10 mouse cellular contexts compared by ENCODE assay signal in the genomic region with DNA sequence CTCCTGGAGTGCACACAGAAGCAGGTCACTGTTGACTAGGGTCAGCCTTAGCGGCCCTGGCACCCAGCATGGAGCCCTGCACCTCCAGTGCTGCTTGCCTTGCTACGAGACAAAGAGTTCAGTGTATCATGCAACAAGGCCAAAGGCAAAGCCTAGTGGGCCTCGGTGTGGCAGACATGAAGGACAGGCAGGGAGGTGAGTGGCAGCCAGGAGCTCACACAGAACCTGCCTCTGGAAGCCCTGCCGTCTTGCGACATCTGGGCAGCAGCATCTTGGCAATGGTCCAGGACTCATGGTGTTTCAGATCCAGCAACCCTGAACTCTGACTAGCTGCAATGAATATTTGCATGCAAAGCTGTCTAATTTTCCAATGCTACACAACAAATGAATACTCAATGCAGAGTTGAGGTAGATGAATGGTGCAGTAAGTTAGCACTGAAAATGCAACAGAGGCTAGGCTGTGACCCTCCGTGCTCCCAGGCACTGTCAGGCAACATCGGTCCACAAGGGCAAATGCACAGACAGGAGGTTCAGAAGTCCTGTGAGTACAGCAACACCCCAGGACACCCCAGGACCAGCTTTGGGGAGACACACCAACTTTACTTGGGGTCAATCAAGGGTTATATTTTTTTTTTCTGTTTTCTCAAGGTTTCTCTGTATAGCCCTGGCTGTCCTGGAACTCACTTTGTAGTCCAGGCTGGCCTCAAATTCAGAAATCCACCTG. TPM values are rescaled to one million over a fixed set of nuclear protein-coding genes. Genes with fewer than 3 reads are reported as not detected.
DNase-seq lines count a peak whose midpoint lies in the region; ATAC-seq and TF ChIP-seq lines count a peak whose summit lies in the region.
"Had no signal": no experiment of that assay in that cellular context is flagged by ENCODE, and none has a peak within 500 bp of the region (broad histone marks: within the 10 kb centered on the region; RNA-seq: fewer than 3 reads in every experiment).

No protein-coding gene starts in this region.

- WGBS in heart, embryonic 11.5 days (ENCODE audit: insufficient replicate concordance) = 66% methylated on average over 7 of the region's 7 CpGs
- WGBS in liver, adult 2 months = 23% methylated on average over 7 of the region's 7 CpGs
- WGBS in stomach, postnatal 0 days = 59% methylated on average over 7 of the region's 7 CpGs

- H3K27ac ChIP-seq in heart, embryonic 11.5 days (ENCODE audit: low read depth, low read length) = no peak overlapping the region
- peak overlapping the region; percentile 68 for H3K27ac ChIP-seq in liver, adult 2 months (replicated peaks; ENCODE audit: insufficient read depth, low read depth, low read length)
- peak overlapping the region; percentile 74 for H3K27ac ChIP-seq in stomach, postnatal 0 days (replicated peaks)

- no peak for TF ChIP-seq EP300 in stomach, postnatal 0 days (optimal IDR thresholded peaks at IDR 0.05)

- no peak for TF ChIP-seq POLR2A in liver, adult 2 months (IDR thresholded peaks at IDR 0.05; ENCODE audit: extremely low read depth, insufficient read depth, low read length)

- no peak overlapping the region for H3K9ac ChIP-seq in heart, embryonic 11.5 days (ENCODE audit: low read depth, low read length)
- H3K9ac ChIP-seq in liver, adult 2 months (ENCODE audit: low read depth, low read length) = no peak overlapping the region
- no peak overlapping the region for H3K9ac ChIP-seq in stomach, postnatal 0 days (ENCODE audit: low read length)

- no peaks in the 10 kb centered on the region for H3K9me3 ChIP-seq in heart, embryonic 11.5 days (replicated peaks; ENCODE audit: control insufficient read depth, low read length)
- no peaks in the 10 kb centered on the region for H3K9me3 ChIP-seq in stomach, postnatal 0 days (ENCODE audit: control insufficient read depth, low read length)

- H3K4me3 ChIP-seq in heart, embryonic 11.5 days (ENCODE audit: low read depth, low read length) = no peak overlapping the region
- no peak overlapping the region for H3K4me3 ChIP-seq in liver, adult 2 months (ENCODE audit: insufficient read depth, low read depth, low read length)
- no peak overlapping the region for H3K4me3 ChIP-seq in stomach, postnatal 0 days (ENCODE audit: low read depth, low read length)

- DNase-seq in heart, adult 11 months = peak; percentile 87
- peak; percentile 14 for DNase-seq in ovary, postnatal 14 days (ENCODE audit: low spot score)
- no peak for DNase-seq in ovary, postnatal 10 days (ENCODE audit: low spot score)
- DNase-seq in liver, adult 2 months (ENCODE audit: extremely low read depth, low read depth, low spot score) = peak; percentile 95
- DNase-seq in stomach, postnatal 0 days (ENCODE audit: low spot score) = peak; percentile 72
- DNase-seq in yolk sac, embryonic 10.5 days (ENCODE audit: low spot score) = no peak
- DNase-seq: right cerebral cortex, postnatal 14 days had no signal

- H3K4me1 ChIP-seq in heart, embryonic 11.5 days (ENCODE audit: control insufficient read depth, insufficient read depth, low read length) = 0 out of 2 replicates have a peak, but pooled peaks cover 3% of the 10 kb centered on the region
- H3K4me1 ChIP-seq in liver, adult 2 months (ENCODE audit: control insufficient read depth, insufficient read depth, low read length) = peaks cover 18% of the 10 kb centered on the region
- no peaks in the 10 kb centered on the region for H3K4me1 ChIP-seq in stomach, postnatal 0 days (replicated peaks; ENCODE audit: control insufficient read depth, insufficient read depth)

- 0 out of 2 replicates have a peak, but pooled peaks have one; percentile 17 for TF ChIP-seq CTCF in liver, adult 2 months (IDR thresholded peaks at IDR 0.05; ENCODE audit: low read depth, low read length)
- no peak for TF ChIP-seq CTCF in stomach, postnatal 0 days (IDR thresholded peaks at IDR 0.05; ENCODE audit: low read depth)

- no peak overlapping the region for H3K4me2 ChIP-seq in heart, embryonic 11.5 days
- H3K4me2 ChIP-seq in stomach, postnatal 0 days (replicated peaks; ENCODE audit: low read depth) = no peak overlapping the region

- no peak for ATAC-seq in heart, embryonic 11.5 days (replicated peaks; ENCODE audit: insufficient number of reproducible peaks, low FRiP score, low TSS enrichment)
- peak; percentile 33 for ATAC-seq in stomach, postnatal 0 days (ENCODE audit: low FRiP score, low TSS enrichment)
- no peak for ATAC-seq in cerebellum, adult (ENCODE audit: insufficient number of reproducible peaks, low FRiP score, low TSS enrichment)
- ATAC-seq: activated CD4-positive, CD25-positive, alpha-beta regulatory T cell, adult 4 months had no signal

- no peaks in the 10 kb centered on the region for H3K36me3 ChIP-seq in heart, embryonic 11.5 days (ENCODE audit: control insufficient read depth, insufficient read depth, low read length)
- H3K36me3 ChIP-seq in liver, adult 2 months (ENCODE audit: control insufficient read depth, insufficient read depth, low read length) = no peaks in the 10 kb centered on the region
- H3K36me3 ChIP-seq in stomach, postnatal 0 days (ENCODE audit: control insufficient read depth, insufficient read depth, low read length) = no peaks in the 10 kb centered on the region

- no peaks in the 10 kb centered on the region for H3K79me2 ChIP-seq in liver, adult 2 months (ENCODE audit: control insufficient read depth, insufficient read depth, low read length)

- peaks cover 3% of the 10 kb centered on the region; the same call in 1 of the 2 replicates for H3K27me3 ChIP-seq in heart, embryonic 11.5 days (ENCODE audit: control insufficient read depth, insufficient read depth, low read length)
- H3K27me3 ChIP-seq in liver, adult 2 months (ENCODE audit: control insufficient read depth, insufficient read depth, low read length) = no peaks in the 10 kb centered on the region
- H3K27me3 ChIP-seq in stomach, postnatal 0 days (ENCODE audit: control insufficient read depth, insufficient read depth, low read length) = no peaks in the 10 kb centered on the region

RNA-seq across cellular contexts. Expression of gene Gm9833, which starts 2.4 kb away (rescaled TPM):
- 3.1 and 3.4 TPM in 2 replicates for polyA plus RNA-seq in heart, embryonic 11.5 days (2014; fragmentation: Nextera tagmentation; extraction: Ambion mirVana)
- total RNA-seq in liver, adult 2 months (2014; rRNA removed) = 0.40 and 0.46 TPM in 2 replicates
- polyA plus RNA-seq in liver, adult 2 months (2012; rRNA removed) = not detected in 2 replicates
- polyA plus RNA-seq in stomach, postnatal 0 days (2015; fragmentation: Nextera tagmentation; extraction: Ambion mirVana) = 0.69 and 0.75 TPM in 2 replicates

Comparison
In these comparisons a context has a peak if more than half of its experiments do, and no peak if none do; other contexts are left out.
1. DNase-seq: peak in heart, adult 11 months (single experiment), ovary, postnatal 14 days (single experiment), liver, adult 2 months (single experiment) and stomach, postnatal 0 days (single experiment); none in ovary, postnatal 10 days (single experiment) and yolk sac, embryonic 10.5 days (single experiment).